Mouse (Mus musculus) cerebellum, adult 8-10 months (tissue): ENCODE measurements around the gene Mpst.

Experiments
- DNase-seq: peaks from one replicate; pipeline ENCODE4 v3.0.0; 2022

The Mpst gene

DNA sequence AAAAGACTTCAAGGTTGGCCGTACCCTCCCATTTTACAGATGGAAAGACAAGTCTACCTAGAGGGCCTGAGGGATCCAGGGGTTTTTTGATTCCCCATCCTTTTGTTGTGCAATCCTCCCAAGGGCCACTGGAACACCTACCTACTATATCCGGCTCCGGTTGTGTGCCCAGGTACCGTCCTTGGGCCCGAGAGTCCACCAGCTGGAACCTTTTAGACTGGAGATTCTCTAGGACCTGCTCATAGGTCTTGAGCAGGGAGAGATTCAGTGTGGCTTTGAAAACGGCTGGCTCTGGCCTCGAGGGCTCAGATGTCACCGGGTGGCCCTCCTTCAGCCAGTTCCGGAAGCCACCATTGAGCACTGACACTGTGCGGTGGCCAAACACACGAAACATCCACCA is 1.1 kb upstream of the Mpst start:
- no peak for DNase-seq

DNA sequence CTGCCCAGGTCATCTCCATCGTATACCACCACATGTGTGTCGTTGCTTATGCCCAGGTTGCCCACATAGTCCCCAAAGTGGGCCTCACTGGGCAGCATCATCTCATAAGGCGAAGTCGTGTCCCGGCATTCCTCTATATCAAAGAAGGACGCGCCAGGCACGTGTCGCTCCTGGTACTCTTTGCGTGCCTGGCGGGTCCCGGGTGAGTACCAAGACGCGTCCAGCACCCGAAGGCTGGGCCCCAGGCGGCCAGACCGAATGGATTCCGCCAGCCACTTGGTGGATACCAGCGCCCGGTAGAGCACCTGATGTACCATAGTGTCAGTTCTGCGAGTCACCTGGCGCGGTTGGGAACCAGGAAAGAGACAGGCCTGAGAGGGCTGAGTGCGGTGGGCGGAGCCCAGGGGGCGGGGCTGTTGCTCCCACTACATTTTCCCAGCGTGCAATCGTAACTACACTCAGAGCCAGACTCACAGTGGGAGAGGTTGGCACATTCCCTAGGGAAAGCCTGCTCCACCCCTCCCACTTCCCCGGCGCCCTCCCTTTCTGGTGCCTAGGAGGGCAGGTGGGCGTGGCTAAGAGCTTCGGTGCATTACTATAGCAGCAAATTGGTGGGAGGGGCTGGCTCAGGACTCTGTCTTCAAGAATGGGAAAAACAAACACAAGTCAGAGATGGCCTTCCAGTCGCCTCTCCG is 552 bp upstream of the Mpst start, which contains the start of gene Tst:
TSS of gene Tst (minus strand) at position 391 of the 695 bp plus-strand sequence.
- DNase-seq: peak; percentile 84

DNA sequence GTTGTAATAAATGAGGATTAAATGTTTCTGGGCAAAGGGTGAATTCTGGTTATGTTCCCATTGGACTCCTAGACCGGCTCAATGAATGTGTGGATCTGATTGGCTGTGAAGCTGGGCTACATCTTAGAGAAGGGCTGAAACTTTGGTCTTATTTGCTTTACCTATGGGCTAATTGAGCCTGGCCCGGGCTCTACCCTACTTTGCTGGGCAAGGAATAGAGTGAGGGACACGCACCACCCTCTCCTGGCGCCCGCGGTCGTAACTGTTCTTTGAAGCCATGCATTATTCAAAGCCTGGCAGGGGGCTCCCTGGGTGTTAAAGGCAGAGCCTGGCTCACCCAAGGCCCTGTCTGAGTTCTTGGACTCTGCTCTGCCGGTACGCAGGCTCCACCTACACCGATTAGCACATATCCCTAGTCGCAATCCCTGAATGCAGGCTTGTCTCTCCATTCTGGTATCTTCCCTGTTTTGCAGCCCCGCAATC is 3.4 kb downstream of the Mpst start:
- DNase-seq: no peak

DNA sequence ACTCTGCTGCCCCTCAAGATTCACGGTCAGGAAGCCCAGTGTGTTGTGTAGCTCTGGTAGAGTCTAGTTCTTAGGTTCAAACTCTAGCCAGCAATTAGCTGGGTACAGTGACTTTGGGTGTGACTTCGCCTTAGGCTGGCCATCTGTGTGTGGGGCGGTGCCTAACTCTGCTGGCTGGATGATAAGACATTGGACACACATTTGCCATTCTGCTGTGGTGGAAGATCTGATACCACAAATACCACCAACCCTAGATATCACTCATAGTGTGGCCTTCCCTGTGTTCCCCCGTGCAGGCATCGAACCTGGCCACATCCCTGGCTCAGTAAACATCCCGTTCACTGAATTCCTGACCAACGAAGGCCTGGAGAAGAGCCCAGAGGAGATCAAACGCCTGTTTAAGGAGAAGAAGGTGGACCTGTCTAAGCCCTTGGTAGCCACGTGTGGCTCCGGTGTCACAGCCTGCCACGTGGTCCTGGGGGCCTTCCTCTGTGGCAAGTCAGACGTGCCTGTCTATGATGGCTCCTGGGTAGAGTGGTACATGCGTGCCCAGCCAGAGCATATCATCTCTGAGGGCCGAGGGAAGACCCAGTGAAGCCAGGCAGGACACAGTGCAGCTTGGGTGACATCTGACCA is 7.0 kb downstream of the Mpst start:
- DNase-seq: no peak

GRCm38 (mm10) chr15:78413719-78414117 is 7.5 kb downstream of the Mpst start:
- DNase-seq: no peak

GRCm38 (mm10) chr15:78414157-78414556 is 7.9 kb downstream of the Mpst start:
- DNase-seq: no peak

DNA sequence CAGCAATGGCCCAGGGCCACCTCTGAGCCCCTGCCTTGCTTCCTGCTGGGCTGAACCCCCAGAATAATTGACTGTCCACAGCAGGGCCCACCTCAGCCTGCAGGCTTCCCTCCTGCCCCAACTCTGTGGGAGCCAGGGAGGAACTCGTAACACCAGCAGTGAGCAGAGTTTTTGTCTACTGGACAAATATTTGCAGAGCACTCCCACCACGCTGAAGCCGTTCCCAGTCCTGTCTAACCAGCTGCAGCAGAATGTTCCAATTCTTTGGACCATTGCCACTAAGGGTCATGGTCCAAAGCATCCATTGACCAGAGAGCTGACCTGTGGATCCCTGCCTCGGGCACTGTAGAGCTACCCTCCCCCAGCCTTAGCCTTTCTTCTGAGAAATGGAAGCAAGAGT is 10.7 kb downstream of the Mpst start:
- no peak for DNase-seq

DNA sequence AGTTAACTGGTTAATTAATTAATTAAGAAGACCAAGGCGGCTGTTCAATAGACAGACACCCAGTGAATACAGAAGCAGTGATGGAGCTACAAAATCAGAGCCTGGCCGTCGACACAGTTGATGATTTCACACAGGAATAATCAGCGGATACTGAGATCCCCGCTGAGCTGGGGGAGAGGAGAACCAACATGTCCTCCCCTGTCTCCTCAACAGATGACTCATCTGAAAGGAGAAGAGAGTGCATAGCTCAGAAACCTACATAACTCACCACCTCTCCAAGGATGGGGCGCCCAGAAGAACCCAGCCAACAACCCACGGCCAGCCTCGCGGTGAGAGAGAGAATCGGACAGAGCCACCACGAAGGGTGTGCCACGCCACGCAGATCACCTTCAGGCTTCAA is 14.2 kb downstream of the Mpst start:
- no peak for DNase-seq

DNA sequence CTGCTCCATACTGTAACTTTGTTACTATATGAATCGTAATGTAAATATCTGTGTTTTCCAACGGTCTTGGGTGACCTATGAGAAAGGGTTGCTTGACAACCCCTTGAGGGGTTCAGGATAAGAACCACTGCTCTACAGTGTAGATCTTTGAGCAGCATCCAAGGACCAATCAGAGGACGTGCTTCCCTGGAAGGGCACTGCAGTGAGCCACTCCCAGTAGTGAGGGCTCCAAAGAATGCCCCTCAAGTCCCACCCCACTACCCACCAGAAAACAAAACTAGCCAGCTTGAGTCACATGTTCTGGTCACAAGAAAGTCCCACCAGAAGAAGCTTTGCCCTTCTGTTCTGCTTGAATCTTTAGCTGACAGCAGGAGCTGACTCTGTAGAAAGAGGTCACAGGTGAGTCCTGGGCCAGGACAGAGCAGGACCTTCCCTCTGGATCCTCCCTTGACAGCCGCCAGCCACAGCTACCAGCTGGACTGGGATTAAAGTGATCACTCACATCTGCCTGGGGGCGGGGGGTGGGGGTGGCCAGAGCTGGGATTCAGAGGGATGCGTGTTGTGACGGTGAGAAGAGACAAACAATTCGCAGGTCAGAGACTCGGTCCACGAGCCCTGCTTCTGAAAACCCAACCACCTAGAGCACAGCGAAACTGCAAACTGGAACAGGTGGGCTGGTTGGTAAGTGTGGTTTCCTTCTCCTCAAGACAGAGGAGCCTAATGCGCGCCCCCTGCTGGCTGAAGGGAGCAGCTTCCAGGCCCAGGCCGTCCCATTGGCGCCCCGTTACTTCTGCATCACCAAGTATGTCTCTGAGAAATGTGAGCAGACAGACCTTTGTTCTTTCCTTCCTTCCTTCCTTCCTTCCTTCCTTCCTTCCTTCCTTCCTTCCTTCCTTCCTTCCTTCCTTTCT is 16.1 kb downstream of the Mpst start:
- peak; percentile 85 for DNase-seq

- DNase-seq: no peak
Measured at GRCm38 (mm10) chr15:78424507-78424906, 18.3 kb downstream of the Mpst start.

DNA sequence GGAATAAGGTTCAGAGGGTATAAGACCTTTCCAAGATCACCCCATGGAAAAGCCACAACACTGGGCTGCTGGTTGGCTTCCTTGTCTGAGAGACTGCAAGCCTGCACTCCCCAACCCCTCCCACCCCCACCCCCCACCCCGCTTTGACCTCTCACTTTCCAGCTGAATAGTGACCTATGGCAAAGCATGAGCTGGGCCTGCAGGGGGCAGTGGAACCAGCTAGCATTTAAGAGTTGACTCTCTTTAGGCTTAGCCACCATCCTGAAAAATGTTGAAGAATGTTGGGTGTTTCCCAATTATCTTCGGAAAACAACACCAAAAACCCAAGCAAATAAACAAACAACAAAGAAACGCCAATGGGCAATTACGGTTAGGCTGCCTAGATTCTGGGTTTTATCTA is 19.0 kb downstream of the Mpst start:
- no peak for DNase-seq

DNA sequence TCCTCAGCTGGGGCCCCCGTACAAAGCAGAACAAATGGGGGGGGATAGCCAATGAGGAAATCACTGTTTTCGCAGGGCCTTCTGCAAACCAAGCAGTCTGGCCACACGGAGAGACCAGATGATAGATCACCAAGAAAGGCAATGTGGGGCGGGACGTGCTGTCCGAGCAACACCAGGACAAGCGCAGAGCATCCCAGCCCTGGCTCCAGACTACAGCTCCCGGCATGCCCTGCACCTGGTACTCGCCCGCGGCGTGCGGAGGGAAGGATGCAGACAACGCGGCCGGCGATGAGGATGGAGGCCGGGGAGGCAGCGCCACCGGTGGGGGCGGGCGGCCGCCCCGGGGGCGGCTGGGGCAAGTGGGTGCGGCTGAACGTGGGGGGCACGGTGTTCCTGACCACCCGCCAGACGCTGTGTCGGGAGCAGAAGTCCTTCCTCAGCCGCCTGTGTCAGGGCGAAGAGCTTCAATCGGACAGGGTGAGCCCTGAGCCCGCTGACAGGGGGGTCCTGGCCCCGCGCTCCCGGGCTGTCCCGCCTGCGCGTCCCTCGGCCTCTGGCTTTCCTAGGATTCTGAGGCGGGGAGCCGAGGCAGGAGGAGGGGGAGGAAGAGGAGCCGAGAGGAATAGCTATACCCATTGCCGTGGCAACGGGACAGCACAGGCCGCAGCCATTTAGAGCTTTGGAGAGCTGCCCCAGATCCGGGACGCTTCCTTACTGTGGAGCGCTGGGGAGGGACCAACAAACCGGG is 22.3 kb downstream of the Mpst start, which contains the start of gene Kctd17:
TSS of gene Kctd17 (plus strand) at position 174 of the 748 bp plus-strand sequence.
- peak; percentile 79 for DNase-seq

DNA sequence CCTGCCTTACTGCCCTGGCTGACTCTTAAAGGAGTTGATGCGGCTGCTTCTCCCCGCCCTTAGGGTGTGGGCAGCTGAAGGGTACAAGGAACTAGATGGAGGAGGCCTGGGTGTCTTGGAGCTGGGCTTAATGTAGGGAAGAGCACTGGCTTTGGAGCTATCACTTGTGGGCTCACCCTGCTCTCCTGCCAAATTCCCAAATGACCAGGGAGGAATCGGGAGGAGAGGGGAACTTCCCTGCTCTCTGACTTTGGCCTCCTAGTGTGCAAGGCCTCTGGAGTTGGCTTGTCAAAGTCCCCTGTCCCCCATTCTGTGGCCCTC is 22.9 kb downstream of the Mpst start:
- DNase-seq: no peak

DNA sequence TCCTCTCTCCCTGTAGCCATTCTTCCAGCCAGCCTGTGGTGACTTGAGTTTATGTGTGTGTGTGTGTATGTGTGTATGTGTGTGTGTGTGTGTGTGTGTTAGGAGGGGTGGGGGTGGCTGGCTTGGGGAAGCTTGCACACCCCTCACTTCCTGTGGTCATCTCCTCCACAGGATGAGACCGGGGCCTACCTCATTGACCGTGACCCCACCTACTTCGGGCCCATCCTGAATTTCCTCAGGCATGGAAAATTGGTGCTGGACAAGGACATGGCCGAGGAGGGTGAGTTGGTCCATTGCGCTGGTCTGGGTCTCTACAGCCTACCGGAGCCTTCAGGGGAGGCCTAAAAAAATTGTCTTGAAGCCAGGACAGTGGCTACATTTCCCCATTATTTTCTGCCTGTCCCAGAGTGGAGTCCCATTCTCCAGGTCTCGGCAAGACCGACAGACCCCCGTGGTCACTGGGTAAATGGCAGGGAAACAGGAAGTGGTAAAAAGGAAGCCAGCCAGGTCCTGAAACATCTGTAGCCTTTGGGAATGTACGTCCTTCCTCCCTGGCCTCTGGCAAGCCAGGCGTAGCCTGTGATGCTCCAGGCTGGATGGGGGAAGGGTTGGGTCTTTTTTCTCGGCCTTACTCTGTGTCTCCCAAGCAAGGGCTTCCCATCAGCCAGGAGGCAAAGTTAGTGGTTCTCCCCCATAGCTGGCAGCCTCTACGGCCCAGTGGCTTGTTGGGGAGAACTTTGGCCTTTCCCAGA is 23.8 kb downstream of the Mpst start:
- no peak for DNase-seq

DNA sequence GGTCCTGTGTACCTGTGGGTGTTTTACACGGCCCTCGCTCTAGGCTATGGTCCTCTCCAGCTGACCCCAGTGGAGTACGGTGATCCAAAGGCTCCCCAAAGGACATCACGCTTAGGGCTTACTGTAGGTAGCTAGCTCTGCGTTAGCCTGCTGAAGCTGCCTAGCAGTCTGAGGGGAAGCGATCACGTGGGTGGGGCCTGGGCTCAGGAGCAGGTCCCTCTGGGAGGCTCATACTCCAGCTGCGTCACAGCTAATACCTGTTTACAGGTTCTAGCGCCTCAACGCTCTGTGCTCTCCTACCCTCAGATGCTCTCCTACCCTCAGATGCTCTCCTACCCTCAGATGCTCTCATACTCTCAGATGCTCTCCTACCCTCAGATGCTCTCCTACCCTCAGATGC is 24.7 kb downstream of the Mpst start:
- DNase-seq: no peak

DNA sequence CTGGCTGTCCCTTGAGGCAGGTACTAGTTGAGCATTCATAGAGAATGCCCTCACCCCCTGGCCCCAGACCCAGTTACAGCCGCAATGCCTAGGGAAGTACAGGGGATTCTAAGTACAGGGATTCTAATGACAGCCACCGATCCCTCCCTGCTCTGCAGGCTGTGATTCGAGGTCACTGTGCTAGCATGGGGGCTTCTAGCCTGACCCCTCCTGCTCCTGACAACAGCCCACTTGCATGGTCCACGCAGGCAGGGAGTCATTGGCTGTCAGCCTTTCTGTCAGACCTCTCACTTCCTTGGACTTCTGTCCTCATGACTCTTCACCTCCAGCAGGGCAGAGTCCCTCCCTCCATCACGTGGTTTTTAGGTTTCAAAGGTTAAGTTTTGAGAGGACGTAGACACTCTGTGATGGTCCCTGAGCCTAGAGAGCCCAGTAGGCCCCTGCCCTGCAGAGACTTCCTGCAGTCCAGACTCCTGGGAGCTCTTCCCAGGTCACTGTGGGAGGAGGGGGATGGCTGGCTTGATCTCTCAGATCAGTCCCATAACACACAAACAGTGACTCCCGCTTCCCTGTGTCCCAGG is 25.4 kb downstream of the Mpst start:
- no peak for DNase-seq

GRCm38 (mm10) chr15:78434896-78435520 is 28.8 kb downstream of the Mpst start:
- DNase-seq: no peak

DNA sequence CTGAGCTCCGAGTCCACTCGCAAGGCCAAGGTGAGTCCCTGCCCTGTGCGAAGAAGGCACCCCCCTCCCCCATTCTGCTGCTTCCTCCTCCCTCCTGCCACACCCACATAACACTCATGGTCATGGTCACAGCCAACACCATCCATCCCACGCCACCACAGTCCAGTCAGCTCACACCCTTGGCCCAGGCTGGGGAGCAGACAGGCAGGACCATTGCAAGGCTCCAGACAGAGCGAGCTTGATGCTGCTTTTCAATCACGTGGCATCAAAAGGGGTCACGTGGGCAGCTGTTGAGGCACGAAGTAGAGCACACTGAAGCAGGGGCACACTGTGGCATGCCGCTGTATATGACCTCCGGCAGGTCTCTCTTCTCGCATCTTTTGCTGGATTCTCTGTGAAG is 29.5 kb downstream of the Mpst start:
- DNase-seq: no peak

DNA sequence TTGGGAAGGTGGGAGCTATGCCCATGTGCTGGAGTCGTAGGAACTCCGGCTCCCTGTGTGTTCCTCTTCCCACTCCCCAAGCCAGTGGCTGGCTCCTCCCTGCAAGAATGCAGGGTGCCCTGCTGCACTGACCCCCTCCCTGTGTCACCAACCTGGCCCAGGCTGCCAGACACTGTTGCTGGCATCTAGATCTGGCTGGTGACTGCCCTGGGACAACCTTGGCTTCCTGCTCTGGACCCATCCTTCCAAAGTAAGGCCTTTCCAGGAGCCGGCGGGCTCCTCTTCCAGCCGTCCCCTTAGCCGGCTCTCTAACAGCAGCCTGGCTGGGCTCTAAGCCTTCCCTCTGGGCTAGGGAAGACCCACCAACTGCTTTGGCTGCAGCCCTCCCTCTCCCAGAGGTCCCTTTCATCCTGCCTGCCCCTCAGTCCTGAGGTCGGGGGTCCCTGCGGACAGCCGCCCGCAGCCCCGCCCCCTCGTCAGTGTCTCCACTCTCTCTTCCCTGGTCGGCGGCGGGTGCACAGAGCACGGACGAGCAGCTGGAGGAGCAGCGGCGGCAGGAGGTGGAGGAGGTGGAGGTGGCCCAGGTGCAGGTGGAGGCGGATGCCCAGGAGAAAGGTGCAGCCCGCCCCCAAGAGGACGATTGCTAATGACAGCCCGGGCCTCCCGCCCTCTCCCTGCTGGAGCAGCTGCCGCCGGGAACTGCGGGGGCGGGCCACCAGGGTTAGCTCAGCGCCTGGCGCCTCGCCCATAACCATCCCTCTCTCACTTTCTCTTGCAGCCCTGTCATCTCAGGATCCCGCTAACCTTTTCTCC is 30.4 kb downstream of the Mpst start:
- DNase-seq: peak; percentile 93
